Mouse (Mus musculus) cerebellum, adult 2 months (tissue): ENCODE results near the gene Ube2o.
A peak's percentile ranks its signal among the peaks of the same experiment; 100 is the strongest.

Experiments
- CTCF ChIP-seq: fragments of 200-500 bp; IDR thresholded peaks from 2 replicates; pipeline ENCODE4 v1.5.1; 2011; ENCODE audit warnings: low read depth, mild to moderate bottlenecking, control low read depth, low read length, moderate library complexity, borderline replicate concordance; ENCODE audit not compliant: insufficient read depth
- POLR2A ChIP-seq: fragments of 200-500 bp; IDR thresholded peaks from 2 replicates; pipeline ENCODE4 v1.6.1; 2011; ENCODE audit warnings: low read length, control low read depth, borderline replicate concordance; ENCODE audit not compliant: insufficient read depth

DNA sequence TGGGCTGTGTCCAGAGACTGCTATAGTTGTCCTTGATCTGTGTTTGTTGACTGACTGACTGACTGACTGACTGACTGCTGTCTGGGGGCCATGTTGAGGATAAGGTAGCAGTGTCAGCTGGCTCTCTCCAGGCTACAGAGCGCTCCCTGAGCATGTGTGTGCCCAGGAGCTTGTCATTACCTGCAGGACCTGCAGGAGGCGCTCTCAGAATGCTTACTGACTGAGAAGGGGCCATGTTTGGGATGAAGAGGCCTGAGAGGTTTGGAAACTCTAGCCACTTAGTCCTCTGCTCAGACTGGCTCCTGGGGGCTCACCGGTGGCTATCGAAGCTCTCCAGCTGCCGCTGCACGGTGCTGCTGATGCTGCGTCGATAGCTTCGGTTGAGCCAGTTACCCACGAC, 22.1 kb upstream of the Ube2o start:
- TF ChIP-seq POLR2A: no peak
- 0 out of 2 replicates have a peak, but pooled peaks have one; percentile 28 for TF ChIP-seq CTCF
